Mouse (Mus musculus): Measurements from ENCODE around the gene Lamc2.
"Not testable (repeated sequence)": the region's sequence is repeated elsewhere in the genome, so short reads cannot be mapped to it uniquely, and the experiment has no call there.

Lamc2 gene

DNA sequence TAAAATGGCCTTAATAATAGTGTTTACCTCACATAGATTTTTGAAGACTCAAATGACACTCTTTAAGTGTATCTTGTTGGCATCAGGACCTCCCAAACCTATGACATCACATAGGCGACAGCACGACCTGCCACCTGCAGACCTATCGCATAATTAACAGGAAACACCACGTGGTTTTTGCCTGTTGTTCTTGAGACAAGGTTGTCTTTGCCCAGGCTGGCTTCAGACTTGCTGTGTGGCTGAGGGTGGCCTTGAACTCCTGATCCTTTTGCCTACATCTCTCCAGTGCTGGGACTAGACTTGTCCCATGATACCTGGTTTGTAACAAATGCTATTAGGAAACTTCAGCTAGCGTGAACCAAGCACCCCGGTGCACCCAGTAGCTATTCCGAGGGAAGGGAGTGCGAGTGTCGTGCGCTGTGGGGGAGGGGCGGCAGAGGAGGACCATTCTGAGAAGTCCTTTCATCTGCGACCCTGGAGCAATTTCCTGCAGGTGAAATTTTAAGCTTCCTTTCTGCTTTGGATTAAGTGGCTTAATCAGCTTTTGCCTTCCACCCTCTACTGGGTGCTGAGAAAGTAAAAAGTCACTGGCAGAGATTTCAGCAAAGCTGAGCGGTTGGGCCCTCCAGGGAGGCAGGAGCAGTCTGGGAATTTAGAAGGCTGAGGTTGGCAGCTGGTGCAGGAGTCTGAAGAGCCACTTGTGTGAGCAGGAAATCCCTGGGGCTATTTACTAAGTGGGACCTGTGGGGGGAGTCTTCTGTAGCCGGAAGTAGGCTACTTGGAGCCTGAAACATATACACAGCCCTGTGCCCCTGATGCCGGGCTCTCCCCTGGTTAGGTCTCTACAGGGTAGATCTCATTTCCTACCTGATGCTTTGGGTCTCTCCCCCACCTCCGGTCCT lies 90.2 kb downstream of the Lamc2 start:
- in situ Hi-C loops (cut with MboI, MseI), result no loop called here

DNA sequence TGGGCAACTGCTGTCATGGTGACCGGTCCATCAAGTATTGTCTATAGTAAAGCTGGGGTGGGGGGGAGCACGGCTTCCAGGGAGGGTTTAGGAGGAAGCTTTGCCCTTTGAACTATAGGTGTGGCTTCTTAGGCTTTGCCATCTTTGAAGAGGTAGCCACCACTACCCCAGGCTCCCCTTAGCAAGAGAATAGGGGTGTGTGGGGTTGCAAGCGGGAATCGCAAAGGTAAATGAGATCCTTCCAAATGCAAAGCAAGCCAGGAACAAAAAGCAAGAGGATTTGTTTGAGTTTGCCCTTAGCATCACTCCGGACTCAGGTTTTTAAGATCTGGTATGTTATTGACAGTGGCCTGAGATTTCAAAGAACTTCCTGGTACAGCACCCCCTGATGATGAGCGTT lies 90.9 kb downstream of the Lamc2 start:
- in situ Hi-C loops (cut with MboI, MseI), result no loop called here

DNA sequence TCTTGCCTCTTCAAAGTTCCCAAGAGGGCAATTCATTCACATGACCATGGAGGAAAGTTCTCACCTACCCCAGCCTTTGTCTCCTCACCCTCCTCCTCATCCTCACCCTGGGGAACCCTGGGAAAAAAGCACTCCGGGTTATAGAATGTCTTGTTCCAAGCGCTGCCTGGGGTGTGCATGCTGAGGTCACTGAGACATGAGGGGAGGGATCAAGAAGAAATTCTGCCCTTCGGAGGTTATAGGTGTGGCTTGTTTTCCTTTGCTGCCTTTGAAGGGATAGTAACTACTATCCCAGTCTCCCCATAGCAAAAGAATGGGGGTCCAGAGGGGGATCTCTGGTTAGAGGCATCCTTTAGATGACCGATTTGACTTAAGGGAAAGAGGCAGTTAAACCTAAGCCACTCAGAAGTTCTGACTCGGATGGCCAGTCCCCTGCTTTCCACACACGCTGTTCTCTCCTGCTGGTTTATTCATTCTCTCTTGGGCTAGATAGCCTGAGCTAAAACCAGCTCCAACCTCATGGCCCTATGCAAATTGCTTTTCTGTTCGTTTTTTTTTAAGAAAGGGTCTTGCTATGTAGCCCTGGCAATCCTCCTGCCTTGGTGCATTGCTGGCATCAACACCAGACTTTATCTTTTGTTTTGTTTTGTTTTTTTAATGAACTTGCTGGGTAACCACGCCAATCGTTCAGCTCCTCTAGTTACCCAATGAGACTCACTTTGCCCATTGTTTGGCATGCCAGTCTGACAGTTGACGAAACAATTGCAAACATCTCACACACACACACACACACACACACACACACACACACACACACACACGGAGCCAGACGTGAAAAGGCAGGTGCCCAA lies 91.8 kb downstream of the Lamc2 start:
- in situ Hi-C loops (cut with MboI, MseI), result no loop called here

DNA sequence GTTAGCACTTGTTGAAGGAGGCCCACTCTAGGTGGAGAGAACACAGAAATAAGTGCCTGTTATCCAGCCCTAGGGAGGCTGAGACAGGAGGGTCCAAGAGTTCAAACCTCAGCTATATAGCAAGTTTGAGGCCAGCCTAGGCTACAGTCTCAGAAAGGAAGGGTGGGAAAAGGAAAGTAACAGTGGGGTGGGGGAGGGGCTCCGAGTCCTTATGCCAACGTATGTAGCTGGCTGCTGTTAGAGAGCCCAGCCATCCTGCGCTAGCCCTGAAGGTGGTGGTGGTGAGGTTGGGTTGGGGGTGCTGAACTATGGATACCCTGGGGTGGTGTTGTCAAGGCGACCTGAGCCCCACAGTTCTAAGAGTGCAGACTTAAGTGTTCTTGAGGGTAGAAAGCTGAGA lies 92.7 kb downstream of the Lamc2 start:
- in situ Hi-C loops (cut with MboI, MseI), result no loop called here

DNA sequence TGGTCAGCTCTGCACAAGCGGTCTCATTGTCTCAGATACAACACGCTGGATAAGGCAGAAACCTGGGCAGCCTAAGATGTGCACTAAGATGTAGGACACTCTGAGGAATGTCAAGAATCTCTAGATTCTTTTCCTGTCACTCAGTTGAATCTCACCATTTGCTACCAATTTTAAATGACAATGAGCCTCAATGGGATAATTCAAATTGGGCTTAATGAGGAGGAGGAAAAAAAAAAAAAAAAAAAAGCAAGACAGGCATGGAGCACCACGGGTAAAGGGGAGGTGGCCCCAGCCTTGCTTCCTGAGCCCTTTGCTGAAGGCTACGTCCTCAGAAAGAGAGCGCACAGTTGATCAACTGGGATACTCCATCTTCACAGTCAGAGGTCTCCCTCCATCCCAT lies 93.1 kb downstream of the Lamc2 start:
- in situ Hi-C loops (cut with MboI, MseI), result no loop called here

DNA sequence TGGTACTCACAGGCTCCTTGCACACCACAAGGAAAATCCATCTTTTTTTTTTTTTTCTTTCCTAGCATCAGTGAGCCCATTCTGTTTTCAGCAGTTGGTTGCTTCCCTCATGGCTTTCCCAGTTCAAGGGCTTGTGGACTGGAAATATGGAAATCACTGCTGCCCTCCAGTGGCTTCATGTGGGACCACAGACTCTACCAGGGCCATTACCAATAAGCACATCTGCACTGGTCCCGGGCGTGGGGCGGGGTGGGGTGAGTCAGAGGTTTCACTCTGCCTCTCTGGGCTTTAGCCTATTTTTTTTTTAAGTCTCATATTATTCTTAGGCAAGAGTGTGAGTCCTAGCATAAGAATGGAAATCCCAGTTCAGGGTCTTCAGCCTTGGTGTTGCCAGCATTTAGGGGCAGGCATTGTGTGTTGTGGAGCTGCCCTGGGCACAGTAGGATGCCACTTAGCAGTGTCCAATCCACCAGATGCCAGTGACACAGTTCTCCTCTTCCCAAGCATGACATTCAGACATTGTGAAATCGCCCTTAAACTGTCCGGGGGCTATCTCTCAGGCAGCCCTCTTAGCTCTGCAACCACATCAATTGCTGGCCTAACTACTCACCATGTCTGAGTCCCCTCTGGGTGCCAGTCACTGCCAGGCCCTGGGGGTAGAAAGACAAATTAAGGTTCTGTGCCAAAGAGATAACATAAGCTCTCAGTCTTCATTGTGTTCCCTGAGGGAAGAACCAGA lies 93.8 kb downstream of the Lamc2 start:
- in situ Hi-C loops (cut with MboI, MseI), result no loop called here

DNA sequence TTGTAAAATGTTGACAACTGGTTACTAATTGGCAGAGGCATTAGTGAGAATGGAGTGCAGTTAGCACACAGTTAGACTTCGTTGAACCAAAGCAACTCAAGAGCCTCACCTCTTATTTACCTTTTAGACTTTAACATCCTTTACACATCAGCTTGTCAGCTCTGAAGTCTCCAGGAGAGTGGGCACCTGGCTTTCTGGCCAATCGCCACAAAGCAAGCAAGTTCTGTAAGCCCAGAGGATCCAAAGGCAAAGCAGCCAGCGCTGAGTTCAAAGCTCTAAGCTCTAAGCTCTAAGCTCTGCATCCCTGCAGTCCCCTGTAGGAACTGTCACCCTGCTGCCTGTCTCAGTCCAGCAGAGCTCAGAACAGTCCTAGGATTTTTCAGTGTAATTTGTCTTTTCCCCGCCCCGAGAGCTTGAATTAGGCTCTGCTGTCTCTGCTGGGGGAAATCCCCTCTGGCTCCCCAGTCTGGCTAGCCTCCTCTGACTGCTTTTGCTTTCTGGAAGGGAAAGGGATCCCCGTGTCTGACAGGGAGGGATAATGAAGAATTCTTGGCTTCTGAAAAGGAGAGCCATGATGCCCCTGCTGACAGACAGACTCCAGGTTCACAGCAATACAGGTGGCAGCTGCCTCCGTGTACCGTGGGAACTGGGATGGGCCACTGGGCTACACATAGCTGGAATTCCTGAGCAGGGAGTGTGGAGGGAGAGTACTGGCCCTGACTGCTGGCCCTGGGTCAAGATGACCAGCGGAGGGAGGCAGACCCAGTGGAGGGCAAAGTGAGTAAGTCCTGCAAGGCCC lies 94.6 kb downstream of the Lamc2 start:
- in situ Hi-C loops (cut with MboI, MseI), result no loop called here

DNA sequence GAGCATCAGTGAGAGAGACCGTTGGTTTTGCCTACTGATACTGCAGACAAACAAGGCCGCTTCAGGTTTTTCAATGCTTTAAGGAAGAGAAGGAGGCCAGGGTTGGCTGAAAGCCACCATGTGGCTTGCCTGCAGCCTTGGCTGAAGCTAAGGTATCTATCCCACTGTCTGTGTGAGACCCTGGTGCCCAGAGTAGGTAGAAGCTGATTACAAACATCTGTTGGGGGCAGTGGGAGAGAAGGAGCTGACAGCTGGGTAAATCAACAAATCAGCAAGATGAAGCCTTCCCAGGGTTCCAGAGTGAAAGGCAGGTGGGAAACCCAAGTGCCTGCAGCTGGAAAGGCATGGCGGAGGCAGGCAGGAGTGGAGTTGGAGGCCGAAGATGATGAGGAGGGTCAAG lies 95.4 kb downstream of the Lamc2 start:
- in situ Hi-C loops (cut with MboI, MseI), result no loop called here

DNA sequence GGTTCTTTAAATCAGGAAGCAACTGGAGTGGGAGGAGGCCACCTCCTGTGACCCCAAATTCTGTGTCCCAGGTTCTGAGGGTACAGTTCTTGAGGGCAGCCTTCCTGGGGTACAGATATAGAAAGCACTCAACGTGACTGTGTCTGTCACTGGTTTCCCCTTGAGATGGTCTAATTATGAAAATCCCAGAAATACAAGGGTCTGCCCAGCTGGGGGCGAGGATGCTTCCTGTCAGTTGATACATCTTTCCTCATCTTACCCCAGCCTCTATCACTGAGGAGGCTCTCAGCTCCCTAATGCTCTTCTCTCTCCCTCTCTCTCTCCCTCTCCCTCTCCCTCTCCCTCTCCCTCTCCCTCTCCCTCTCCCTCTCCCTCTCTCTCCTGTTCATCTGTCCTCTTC lies 96.2 kb downstream of the Lamc2 start:
- in situ Hi-C loops (cut with MboI, MseI), result no loop called here

DNA sequence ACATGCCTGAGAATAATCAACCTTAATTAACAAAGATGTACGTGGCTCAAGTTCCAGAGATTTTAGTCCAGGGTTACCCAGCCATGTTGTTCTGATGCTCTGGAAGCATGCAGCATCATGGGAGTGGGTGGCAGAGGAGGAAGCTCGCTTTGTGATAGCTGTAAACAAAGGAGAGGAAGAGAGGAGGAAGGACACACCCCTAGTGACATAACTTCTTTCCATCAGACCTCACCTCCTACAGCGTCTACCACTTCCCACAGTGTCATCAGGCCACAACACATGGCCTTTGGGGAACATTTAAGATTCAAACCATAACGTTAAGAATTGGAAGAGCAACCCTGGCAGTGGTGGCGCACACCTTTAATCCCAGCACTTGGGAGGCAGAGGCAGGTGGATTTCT lies 98.5 kb downstream of the Lamc2 start:
- in situ Hi-C loops (cut with MboI, MseI), result no loop called here

DNA sequence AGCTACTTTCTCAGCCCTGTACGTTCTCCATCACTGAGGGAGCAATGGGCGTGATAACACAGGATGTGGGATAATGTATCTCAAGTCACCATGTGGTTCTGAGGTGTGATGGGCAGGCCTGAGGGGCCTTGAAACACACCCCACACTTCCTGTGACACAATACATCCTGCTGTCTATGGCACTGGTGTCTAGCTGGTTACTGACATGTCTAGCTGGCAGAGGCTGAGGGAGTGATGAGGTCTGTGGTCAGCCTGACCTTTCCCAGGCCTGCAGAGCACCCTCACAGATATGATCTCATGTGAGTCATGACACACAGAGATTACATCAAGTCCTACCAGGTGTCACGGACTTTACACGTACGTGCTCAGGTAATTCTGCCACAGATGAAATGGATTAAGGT lies 101.0 kb downstream of the Lamc2 start:
- in situ Hi-C loops (cut with MboI, MseI), result no loop called here

DNA sequence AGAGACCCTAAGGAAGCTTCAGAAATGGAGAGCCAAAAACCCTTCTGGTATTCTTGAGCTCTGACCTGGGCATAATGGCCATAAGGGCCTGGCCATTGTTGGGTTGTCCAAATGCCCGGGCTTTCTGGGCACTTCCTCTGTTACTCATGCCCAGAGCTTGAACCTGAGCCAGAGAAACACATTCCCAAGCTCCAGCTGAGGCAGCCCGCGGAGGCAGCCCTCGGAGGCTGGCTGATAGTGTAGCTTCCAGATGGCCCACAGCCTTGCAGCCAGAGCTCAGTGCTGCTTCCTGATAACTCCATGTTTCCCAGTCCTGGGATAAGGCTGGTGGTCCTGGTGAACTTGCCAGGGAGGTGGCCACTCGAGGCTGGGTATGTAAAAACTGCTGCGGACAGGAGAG lies 102.1 kb downstream of the Lamc2 start:
- in situ Hi-C loops (cut with MboI, MseI), result no loop called here

DNA sequence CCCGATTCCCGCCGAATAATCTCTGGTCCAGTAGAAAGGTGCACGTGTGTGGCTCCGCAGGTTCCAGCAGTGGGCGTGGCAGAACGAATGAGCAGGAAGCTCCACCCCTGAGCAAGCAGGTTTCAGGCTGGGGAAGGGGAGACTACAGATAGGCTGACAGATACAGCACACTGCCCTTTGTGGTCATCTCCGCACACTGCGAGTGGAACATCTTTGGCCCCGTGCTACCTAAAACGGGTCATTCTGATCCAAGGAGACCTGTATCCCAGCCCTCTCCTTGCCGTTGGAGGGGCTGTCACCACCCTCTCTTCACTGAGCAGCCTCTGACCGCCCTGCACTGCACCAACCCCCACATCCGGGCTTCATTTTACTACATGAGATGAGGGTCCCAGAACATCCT lies 103.0 kb downstream of the Lamc2 start:
- in situ Hi-C loops (cut with MboI, MseI), result not testable (repeated sequence)

DNA sequence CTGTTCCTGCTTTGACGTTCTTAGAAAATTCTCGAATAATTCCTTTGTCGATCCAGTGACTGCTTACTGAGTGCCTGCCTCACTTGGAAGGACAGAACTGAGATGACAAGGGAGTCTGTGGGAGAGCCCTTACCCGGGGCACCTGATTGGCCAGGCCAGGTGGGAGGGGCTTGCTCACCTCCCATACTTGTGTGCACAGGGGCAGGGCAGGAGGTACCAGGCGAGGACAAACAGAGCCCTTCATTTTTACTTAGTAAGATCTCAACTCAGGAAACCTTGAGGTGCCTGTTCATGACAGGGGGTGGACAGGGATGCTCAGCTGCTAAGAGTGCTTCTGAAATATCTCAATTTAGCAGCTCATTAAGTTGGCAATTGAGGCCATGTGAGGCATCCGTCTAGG lies 110.3 kb downstream of the Lamc2 start:
- in situ Hi-C loops (cut with MboI, MseI), result no loop called here

DNA sequence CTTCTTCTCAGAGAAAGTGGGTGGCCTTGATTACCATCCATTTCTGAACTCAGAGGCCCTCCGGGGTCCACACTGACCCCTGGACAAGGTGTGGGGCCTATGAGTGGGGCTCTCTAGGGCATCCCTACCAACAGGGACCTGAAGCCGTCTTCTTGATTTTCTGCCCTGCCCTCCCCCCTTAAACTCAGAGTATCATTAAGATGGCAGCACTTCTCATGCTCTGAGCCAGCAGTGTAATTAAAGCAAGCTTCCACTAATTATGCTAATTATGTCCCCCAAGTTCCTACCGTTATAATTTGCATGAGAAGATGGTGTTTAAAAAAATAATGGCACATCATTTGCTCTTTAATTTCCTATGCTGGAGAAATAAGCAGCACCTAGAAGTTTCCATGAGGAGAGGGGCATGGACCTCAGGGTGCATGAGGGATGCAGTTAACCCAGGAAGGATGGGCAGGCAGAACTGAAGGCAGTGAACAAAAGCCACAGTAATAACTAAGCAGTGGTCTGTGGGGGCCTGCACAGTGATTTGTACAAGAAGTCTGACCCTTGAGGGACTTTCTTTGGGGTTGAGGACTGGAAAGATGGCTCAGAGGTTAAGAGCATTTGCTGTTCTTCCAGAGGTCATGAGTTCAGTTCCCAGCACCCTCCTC lies 111.0 kb downstream of the Lamc2 start:
- in situ Hi-C loops (cut with MboI, MseI), result no loop called here

DNA sequence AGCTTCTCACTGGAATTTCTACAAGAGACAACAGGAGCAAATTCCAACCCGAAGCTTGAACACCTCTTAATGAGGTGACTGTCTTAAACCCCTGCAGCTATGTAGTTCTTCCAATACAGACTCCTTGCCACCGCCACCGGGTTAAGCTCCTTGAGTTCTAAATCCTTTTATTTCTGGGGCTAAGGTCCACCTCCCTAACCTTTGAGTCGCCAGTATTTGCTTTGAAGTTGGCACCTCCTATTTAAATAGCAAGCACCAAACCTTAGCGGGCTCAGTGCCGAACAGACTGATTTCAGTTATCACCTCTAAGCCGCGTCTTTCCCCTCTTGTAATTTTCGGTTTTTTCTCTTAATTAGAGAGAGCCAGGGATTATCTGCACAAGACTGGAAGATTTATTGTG lies 112.8 kb downstream of the Lamc2 start:
- in situ Hi-C loops (cut with MboI, MseI), result no loop called here

Data from regulatory T cell (primary cell).